Mouse (Mus musculus): Measurements from ENCODE around the gene Cd34. TPM values are rescaled to one million over a fixed set of nuclear protein-coding genes. Genes with fewer than 3 reads are reported as not detected.

Gene Cd34
- polyA plus RNA-seq, 1 experiment from 2014 or later = 51.3 TPM

GRCm38 (mm10) chr1:194992589-194993317 is 54.1 kb downstream of the Cd34 start:
- H3K27ac ChIP-seq (ENCODE audit: low read depth, low read length) = no peak overlapping the region
- ATAC-seq (ENCODE audit: low FRiP score) (no peak), DNase-seq (ENCODE audit: low spot score, missing footprints) (no peak)
- 83% methylated on average over 5 of the region's 5 CpGs for WGBS
- no peak overlapping the region for H3K4me3 ChIP-seq (ENCODE audit: low read depth, low read length)
- H3K4me1 ChIP-seq (ENCODE audit: control insufficient read depth, insufficient read depth, low read length) = no peaks in the 10 kb centered on the region
- H3K9ac ChIP-seq (ENCODE audit: low read length) = no peak overlapping the region
- no peaks in the 10 kb centered on the region for H3K27me3 ChIP-seq (ENCODE audit: control insufficient read depth, insufficient read depth, low read length)
- H3K36me3 ChIP-seq (ENCODE audit: control insufficient read depth, insufficient read depth, low read length) = no peaks in the 10 kb centered on the region
- H3K4me2 ChIP-seq = no peak overlapping the region
- no peaks in the 10 kb centered on the region for H3K9me3 ChIP-seq (ENCODE audit: control insufficient read depth, low read length)

GRCm38 (mm10) chr1:194993409-194993988 is 54.9 kb downstream of the Cd34 start:
- ATAC-seq (ENCODE audit: low FRiP score) (no peak), DNase-seq (ENCODE audit: low spot score, missing footprints) (no peak)
- H3K27ac ChIP-seq (ENCODE audit: low read depth, low read length) = no peak overlapping the region
- H3K4me3 ChIP-seq (ENCODE audit: low read depth, low read length) = no peak overlapping the region
- H3K9ac ChIP-seq (ENCODE audit: low read length) = no peak overlapping the region
- no peak overlapping the region for H3K4me2 ChIP-seq
- no peaks in the 10 kb centered on the region for H3K4me1 ChIP-seq (ENCODE audit: control insufficient read depth, insufficient read depth, low read length)
- no peaks in the 10 kb centered on the region for H3K36me3 ChIP-seq (ENCODE audit: control insufficient read depth, insufficient read depth, low read length)
- no peaks in the 10 kb centered on the region for H3K27me3 ChIP-seq (ENCODE audit: control insufficient read depth, insufficient read depth, low read length)
- WGBS = 83% methylated on average over 1 of the region's 1 CpGs
- H3K9me3 ChIP-seq (ENCODE audit: control insufficient read depth, low read length) = no peaks in the 10 kb centered on the region

GRCm38 (mm10) chr1:194994262-194994661 is 55.6 kb downstream of the Cd34 start:
- H3K4me2 ChIP-seq = no peak overlapping the region
- WGBS = 87% methylated on average over 5 of the region's 5 CpGs
- DNase-seq (ENCODE audit: low spot score, missing footprints) (no peak), ATAC-seq (ENCODE audit: low FRiP score) (no peak)
- no peak overlapping the region for H3K9ac ChIP-seq (ENCODE audit: low read length)
- no peaks in the 10 kb centered on the region for H3K4me1 ChIP-seq (ENCODE audit: control insufficient read depth, insufficient read depth, low read length)
- H3K4me3 ChIP-seq (ENCODE audit: low read depth, low read length) = no peak overlapping the region
- H3K36me3 ChIP-seq (ENCODE audit: control insufficient read depth, insufficient read depth, low read length) = no peaks in the 10 kb centered on the region
- no peaks in the 10 kb centered on the region for H3K27me3 ChIP-seq (ENCODE audit: control insufficient read depth, insufficient read depth, low read length)
- no peak overlapping the region for H3K27ac ChIP-seq (ENCODE audit: low read depth, low read length)
- H3K9me3 ChIP-seq (ENCODE audit: control insufficient read depth, low read length) = no peaks in the 10 kb centered on the region

- ATAC-seq (ENCODE audit: low FRiP score) (no peak), DNase-seq (ENCODE audit: low spot score, missing footprints) (no peak)
- WGBS = 90% methylated on average over 2 of the region's 2 CpGs
- Histone ChIP-seq H3K27ac (ENCODE audit: low read depth, low read length) (no peak overlapping the region), H3K4me3 (ENCODE audit: low read depth, low read length) (no peak overlapping the region), H3K9ac (ENCODE audit: low read length) (no peak overlapping the region), H3K36me3 (ENCODE audit: control insufficient read depth, insufficient read depth, low read length) (no peaks in the 10 kb centered on the region), H3K27me3 (ENCODE audit: control insufficient read depth, insufficient read depth, low read length) (no peaks in the 10 kb centered on the region), H3K4me2 (no peak overlapping the region), H3K9me3 (ENCODE audit: control insufficient read depth, low read length) (no peaks in the 10 kb centered on the region), H3K4me1 (ENCODE audit: control insufficient read depth, insufficient read depth, low read length) (no peaks in the 10 kb centered on the region)
Observed at GRCm38 (mm10) chr1:194995196-194995595, 56.6 kb downstream of the Cd34 start.

GRCm38 (mm10) chr1:194998396-194998795 is 59.8 kb downstream of the Cd34 start:
- H3K27ac ChIP-seq (ENCODE audit: low read depth, low read length) = no peak overlapping the region
- no peak for ATAC-seq (ENCODE audit: low FRiP score)
- 70% methylated on average over 1 of the region's 1 CpGs for WGBS

GRCm38 (mm10) chr1:195003328-195003727 is 64.7 kb downstream of the Cd34 start:
- no peaks in the 10 kb centered on the region for H3K36me3 ChIP-seq (ENCODE audit: control insufficient read depth, insufficient read depth, low read length)
- no peaks in the 10 kb centered on the region for H3K27me3 ChIP-seq (ENCODE audit: control insufficient read depth, insufficient read depth, low read length)
- no peaks in the 10 kb centered on the region for H3K9me3 ChIP-seq (ENCODE audit: control insufficient read depth, low read length)
- H3K27ac ChIP-seq (ENCODE audit: low read depth, low read length) = no peak overlapping the region
- no peak for ATAC-seq (ENCODE audit: low FRiP score)
- H3K4me2 ChIP-seq = no peak overlapping the region
- H3K4me3 ChIP-seq (ENCODE audit: low read depth, low read length) = no peak overlapping the region
- no peaks in the 10 kb centered on the region for H3K4me1 ChIP-seq (ENCODE audit: control insufficient read depth, insufficient read depth, low read length)
- DNase-seq (ENCODE audit: low spot score, missing footprints) = no peak
- 79% methylated on average over 4 of the region's 4 CpGs for WGBS
- no peak overlapping the region for H3K9ac ChIP-seq (ENCODE audit: low read length)

More at GRCm38 (mm10) chr1:194998396-194998795, 59.8 kb downstream of the Cd34 start:
- no peaks in the 10 kb centered on the region for H3K9me3 ChIP-seq (ENCODE audit: control insufficient read depth, low read length)
- H3K9ac ChIP-seq (ENCODE audit: low read length) = no peak overlapping the region
- no peaks in the 10 kb centered on the region for H3K4me1 ChIP-seq (ENCODE audit: control insufficient read depth, insufficient read depth, low read length)
- DNase-seq (ENCODE audit: low spot score, missing footprints) = no peak
- H3K4me2 ChIP-seq = no peak overlapping the region
- H3K36me3 ChIP-seq (ENCODE audit: control insufficient read depth, insufficient read depth, low read length) = no peaks in the 10 kb centered on the region
- H3K27me3 ChIP-seq (ENCODE audit: control insufficient read depth, insufficient read depth, low read length) = no peaks in the 10 kb centered on the region
- H3K4me3 ChIP-seq (ENCODE audit: low read depth, low read length) = no peak overlapping the region

- H3K4me1 ChIP-seq (ENCODE audit: control insufficient read depth, insufficient read depth, low read length) = no peaks in the 10 kb centered on the region
- WGBS = 80% methylated on average over 1 of the region's 1 CpGs
Observed at GRCm38 (mm10) chr1:195004194-195004593, 65.6 kb downstream of the Cd34 start.

GRCm38 (mm10) chr1:195006267-195006666 is 67.6 kb downstream of the Cd34 start:
- ATAC-seq (ENCODE audit: low FRiP score) (no peak), DNase-seq (ENCODE audit: low spot score, missing footprints) (no peak)
- Histone ChIP-seq H3K4me3 (ENCODE audit: low read depth, low read length) (no peak overlapping the region), H3K27me3 (ENCODE audit: control insufficient read depth, insufficient read depth, low read length) (no peaks in the 10 kb centered on the region), H3K9me3 (ENCODE audit: control insufficient read depth, low read length) (no peaks in the 10 kb centered on the region), H3K4me1 (ENCODE audit: control insufficient read depth, insufficient read depth, low read length) (no peaks in the 10 kb centered on the region), H3K9ac (ENCODE audit: low read length) (no peak overlapping the region), H3K27ac (ENCODE audit: low read depth, low read length) (no peak overlapping the region), H3K4me2 (no peak overlapping the region), H3K36me3 (ENCODE audit: control insufficient read depth, insufficient read depth, low read length) (no peaks in the 10 kb centered on the region)

More at GRCm38 (mm10) chr1:195004194-195004593, 65.6 kb downstream of the Cd34 start:
- Histone ChIP-seq H3K9ac (ENCODE audit: low read length) (no peak overlapping the region), H3K36me3 (ENCODE audit: control insufficient read depth, insufficient read depth, low read length) (no peaks in the 10 kb centered on the region), H3K27ac (ENCODE audit: low read depth, low read length) (no peak overlapping the region), H3K4me2 (no peak overlapping the region), H3K27me3 (ENCODE audit: control insufficient read depth, insufficient read depth, low read length) (no peaks in the 10 kb centered on the region), H3K4me3 (ENCODE audit: low read depth, low read length) (no peak overlapping the region), H3K9me3 (ENCODE audit: control insufficient read depth, low read length) (no peaks in the 10 kb centered on the region)
- DNase-seq (ENCODE audit: low spot score, missing footprints) (no peak), ATAC-seq (ENCODE audit: low FRiP score) (no peak)

Measured in midbrain, embryonic 11.5 days (tissue).